Mouse (Mus musculus) monocyte, adult 2 months (primary cell): ENCODE results near the gene Ispd.

Experiments used
- DNase-seq, 2 experiments: peaks; one replicate each; pipeline ENCODE4 v3.0.0; 2022; ENCODE audit warnings: low spot score in 2 of 2, low read depth in 1 of 2

The Ispd gene

GRCm38 (mm10) chr12:36704380-36704779 lies 323.1 kb downstream of the Ispd start:
- DNase-seq: no peak

GRCm38 (mm10) chr12:36708810-36709209 lies 327.6 kb downstream of the Ispd start:
- DNase-seq: no peak

- DNase-seq: no peak
These were observed 332.8 kb downstream of the Ispd start for GRCm38 (mm10) chr12:36713866-36714662.

- DNase-seq: no peak
These were observed 336.3 kb downstream of the Ispd start for GRCm38 (mm10) chr12:36717526-36717925.

- no peak for DNase-seq
These were observed 337.2 kb downstream of the Ispd start for GRCm38 (mm10) chr12:36718417-36718816.

DNA sequence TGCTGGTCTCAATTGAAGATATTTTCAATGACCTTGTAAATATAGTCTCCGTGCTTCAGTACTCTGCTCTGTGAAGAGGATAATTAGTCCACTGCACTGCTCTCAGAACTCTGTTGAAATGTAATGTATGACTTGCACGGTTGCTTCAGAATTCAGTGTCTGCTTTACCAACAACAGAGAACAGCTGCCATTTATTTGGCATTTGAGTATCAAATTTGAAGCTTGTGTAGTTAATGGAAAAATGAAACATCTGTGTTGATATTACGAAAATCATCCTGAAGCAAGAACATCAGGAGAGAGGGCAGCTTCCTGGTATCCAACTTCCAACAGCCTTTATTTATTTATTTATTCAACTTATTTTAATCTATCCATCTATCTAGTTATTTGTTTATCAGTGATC lies 337.8 kb downstream of the Ispd start:
- no peak for DNase-seq

DNA sequence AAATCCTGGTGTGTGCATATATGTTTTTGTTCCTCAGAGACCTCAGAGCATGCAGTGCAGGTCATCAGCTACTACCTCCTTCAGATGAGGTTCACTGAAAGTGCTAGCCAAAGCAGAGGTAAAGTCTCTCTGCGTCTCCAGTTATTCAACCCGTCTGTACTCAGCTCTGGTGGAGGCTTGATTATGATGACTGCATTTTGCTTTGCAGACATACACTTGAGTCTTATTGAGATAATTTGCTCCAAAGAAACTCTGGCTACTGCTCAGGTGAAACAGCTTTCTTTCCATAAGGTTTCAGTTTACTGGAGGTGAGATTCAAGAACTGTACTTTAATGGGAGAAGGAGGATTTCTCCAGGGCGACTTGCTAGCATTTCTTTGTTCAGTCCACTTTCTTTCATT lies 339.5 kb downstream of the Ispd start:
- no peak for DNase-seq

DNA sequence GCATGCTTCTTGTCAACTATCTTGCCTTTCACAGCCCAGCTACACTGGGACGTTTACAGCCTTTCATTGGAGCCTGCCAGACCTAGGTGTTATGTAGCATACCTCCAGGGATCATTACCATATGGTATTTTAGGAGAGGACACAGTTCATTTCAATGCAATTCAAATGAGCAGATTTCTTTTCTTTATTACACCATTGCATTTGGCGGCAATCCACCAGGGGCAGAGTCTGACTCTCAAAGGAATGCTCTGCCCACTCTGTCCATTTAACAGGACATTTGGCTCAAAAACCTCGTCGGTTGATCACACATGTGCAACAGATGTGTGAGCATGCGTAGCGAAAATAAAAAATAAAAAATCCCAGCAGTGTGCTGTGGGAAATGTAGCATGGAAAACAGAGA lies 340.0 kb downstream of the Ispd start:
- DNase-seq: no peak

DNA sequence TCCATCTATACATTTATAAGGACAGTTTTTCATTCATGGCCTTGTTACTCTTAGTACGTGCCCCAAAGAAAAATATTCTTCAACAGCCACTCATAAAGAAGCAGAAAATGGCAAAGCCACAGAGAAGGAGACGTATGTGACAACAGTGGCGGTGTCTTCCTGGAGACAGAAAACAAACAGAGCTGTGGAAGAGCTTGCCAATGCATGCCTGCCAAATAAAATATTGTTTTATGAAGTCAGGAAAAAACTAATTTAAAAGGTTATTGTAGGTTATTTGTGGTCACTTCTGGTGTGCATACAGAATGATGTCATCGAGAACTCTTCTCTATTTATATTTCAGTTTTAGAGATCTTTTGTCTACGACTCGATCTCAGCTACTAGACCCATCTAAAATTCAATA lies 341.5 kb downstream of the Ispd start:
- no peak for DNase-seq

GRCm38 (mm10) chr12:36723302-36723701 lies 342.1 kb downstream of the Ispd start:
- DNase-seq: no peak

- DNase-seq: no peak
These were observed 343.0 kb downstream of the Ispd start for GRCm38 (mm10) chr12:36724297-36724696.

DNA sequence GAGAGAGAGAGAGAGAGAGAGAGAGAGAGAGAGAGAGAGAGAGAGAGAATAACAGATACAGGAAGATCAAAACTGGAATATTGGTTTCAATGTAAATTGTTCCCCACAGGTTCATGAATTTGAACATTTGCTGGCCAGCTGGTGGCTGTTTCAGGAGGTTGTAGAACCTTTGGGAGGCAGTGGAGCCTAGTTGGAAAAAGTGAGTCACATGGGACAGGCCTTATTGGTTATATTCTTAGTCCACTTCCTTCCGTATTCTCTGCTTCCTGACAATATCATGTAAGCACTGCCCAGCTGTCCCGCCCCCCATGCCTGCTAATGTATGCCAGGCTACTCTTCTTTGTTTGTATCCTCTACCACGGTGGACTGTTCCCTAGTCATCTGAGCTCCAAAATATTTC lies 344.0 kb downstream of the Ispd start:
- DNase-seq: no peak

DNA sequence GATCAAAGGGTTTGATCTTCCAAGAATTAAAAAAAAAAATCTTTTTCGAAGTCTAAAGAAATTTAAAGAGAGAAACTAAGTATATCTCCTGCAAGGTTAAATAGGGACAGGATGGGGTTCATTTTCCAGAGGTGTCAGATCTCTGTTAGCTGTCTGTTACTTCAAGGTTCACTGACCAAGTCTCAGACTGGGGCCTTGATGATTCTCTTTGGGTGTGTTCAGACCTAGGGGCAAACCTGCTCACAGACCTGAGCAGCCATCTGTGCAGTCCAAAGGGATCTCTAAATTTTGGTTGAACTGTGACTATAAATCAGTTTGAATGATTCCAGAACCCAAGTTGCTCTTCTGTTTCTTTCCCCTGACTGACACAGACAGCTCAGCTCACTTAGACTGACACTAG lies 344.8 kb downstream of the Ispd start:
- DNase-seq: no peak

DNA sequence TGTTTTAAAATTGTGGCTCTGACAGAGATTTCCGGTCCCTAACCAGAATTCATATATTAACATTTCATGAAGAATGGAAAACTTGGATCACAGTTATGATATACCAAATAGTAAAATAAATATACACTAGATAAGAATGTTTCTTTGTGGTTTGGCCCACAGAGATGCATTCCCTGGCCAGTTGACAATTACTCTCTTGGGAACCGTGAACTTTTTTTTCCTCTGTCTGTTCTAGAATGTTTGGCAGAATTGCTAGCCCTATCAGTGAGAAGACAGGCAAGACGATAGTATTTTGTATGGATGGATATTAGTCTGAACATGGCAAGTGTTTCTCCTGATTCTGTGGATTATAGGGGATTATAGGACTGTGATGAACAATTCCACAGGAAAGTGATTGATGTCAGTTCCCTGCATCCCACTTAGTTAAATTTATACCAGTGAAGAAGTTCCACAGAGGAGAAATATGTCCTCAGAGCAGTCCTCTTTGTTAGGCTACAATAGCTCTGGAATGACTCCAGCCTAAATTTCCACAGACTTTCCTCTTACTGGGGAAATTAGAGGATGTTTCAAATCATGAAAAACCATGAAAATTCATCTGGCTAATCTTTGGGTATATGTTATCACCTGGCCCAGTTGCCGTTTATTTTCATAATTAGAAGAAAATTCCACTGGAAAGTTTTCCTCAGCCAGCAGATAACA lies 352.6 kb downstream of the Ispd start:
- DNase-seq: no peak
